Mouse (Mus musculus): ENCODE results near the gene Tarsl2. TPM values are rescaled to one million over a fixed set of nuclear protein-coding genes. Genes with fewer than 3 reads are reported as not detected.

Tarsl2 gene
- polyA plus RNA-seq, 1 experiment from 2014 or later, result 7.0 TPM

GRCm38 (mm10) chr7:65623330-65623729 is 21.4 kb upstream of the Tarsl2 start:
- no peak overlapping the region for H3K9ac ChIP-seq (ENCODE audit: low read length)
- WGBS, result 79% methylated on average over 3 of the region's 3 CpGs
- H3K27me3 ChIP-seq (ENCODE audit: control insufficient read depth, insufficient read depth, low read depth, low read length), result no peaks in the 10 kb centered on the region
- H3K4me1 ChIP-seq (replicated peaks; ENCODE audit: control insufficient read depth, insufficient read depth, low read length), result no peaks in the 10 kb centered on the region
- H3K36me3 ChIP-seq (ENCODE audit: control insufficient read depth, insufficient read depth, low read length), result no peaks in the 10 kb centered on the region
- H3K9me3 ChIP-seq (ENCODE audit: control insufficient read depth, low read length), result no peaks in the 10 kb centered on the region
- ATAC-seq (ENCODE audit: low read depth), result no peak
- no peak overlapping the region for H3K4me2 ChIP-seq (ENCODE audit: low read depth, low read length)
- H3K27ac ChIP-seq (ENCODE audit: low read length), result no peak overlapping the region
- H3K4me3 ChIP-seq (ENCODE audit: low read length), result no peak overlapping the region

- no peak overlapping the region for H3K9ac ChIP-seq (ENCODE audit: low read length)
- no peak overlapping the region for H3K27ac ChIP-seq (ENCODE audit: low read length)
- H3K9me3 ChIP-seq (ENCODE audit: control insufficient read depth, low read length), result no peaks in the 10 kb centered on the region
- WGBS, result 50% methylated on average over 2 of the region's 2 CpGs
- H3K4me3 ChIP-seq (ENCODE audit: low read length), result no peak overlapping the region
- no peaks in the 10 kb centered on the region for H3K4me1 ChIP-seq (replicated peaks; ENCODE audit: control insufficient read depth, insufficient read depth, low read length)
- no peaks in the 10 kb centered on the region for H3K27me3 ChIP-seq (ENCODE audit: control insufficient read depth, insufficient read depth, low read depth, low read length)
- H3K4me2 ChIP-seq (ENCODE audit: low read depth, low read length), result no peak overlapping the region
- H3K36me3 ChIP-seq (ENCODE audit: control insufficient read depth, insufficient read depth, low read length), result no peaks in the 10 kb centered on the region
- ATAC-seq (ENCODE audit: low read depth), result no peak
Measured at GRCm38 (mm10) chr7:65625528-65625927, 19.2 kb upstream of the Tarsl2 start.

GRCm38 (mm10) chr7:65629846-65630245 is 14.9 kb upstream of the Tarsl2 start:
- H3K36me3 ChIP-seq (ENCODE audit: control insufficient read depth, insufficient read depth, low read length), result no peaks in the 10 kb centered on the region

GRCm38 (mm10) chr7:65630661-65631060 is 14.0 kb upstream of the Tarsl2 start:
- no peak for ATAC-seq (ENCODE audit: low read depth)
- H3K36me3 ChIP-seq (ENCODE audit: control insufficient read depth, insufficient read depth, low read length), result no peaks in the 10 kb centered on the region
- WGBS, result 43% methylated on average over 5 of the region's 5 CpGs

More at GRCm38 (mm10) chr7:65629846-65630245, 14.9 kb upstream of the Tarsl2 start:
- H3K27ac ChIP-seq (ENCODE audit: low read length), result no peak overlapping the region
- no peak for ATAC-seq (ENCODE audit: low read depth)
- no peaks in the 10 kb centered on the region for H3K27me3 ChIP-seq (ENCODE audit: control insufficient read depth, insufficient read depth, low read depth, low read length)
- 78% methylated on average over 1 of the region's 1 CpGs for WGBS
- H3K9ac ChIP-seq (ENCODE audit: low read length), result no peak overlapping the region
- no peak overlapping the region for H3K4me3 ChIP-seq (ENCODE audit: low read length)
- H3K9me3 ChIP-seq (ENCODE audit: control insufficient read depth, low read length), result no peaks in the 10 kb centered on the region
- no peak overlapping the region for H3K4me2 ChIP-seq (ENCODE audit: low read depth, low read length)
- H3K4me1 ChIP-seq (replicated peaks; ENCODE audit: control insufficient read depth, insufficient read depth, low read length), result no peaks in the 10 kb centered on the region

GRCm38 (mm10) chr7:65635831-65636230 is 8.9 kb upstream of the Tarsl2 start:
- Histone ChIP-seq H3K9me3 (ENCODE audit: control insufficient read depth, low read length) (no peaks in the 10 kb centered on the region), H3K36me3 (ENCODE audit: control insufficient read depth, insufficient read depth, low read length) (no peaks in the 10 kb centered on the region), H3K27me3 (ENCODE audit: control insufficient read depth, insufficient read depth, low read depth, low read length) (no peaks in the 10 kb centered on the region), H3K27ac (ENCODE audit: low read length) (no peak overlapping the region), H3K9ac (ENCODE audit: low read length) (no peak overlapping the region), H3K4me2 (ENCODE audit: low read depth, low read length) (no peak overlapping the region), H3K4me3 (ENCODE audit: low read length) (no peak overlapping the region), H3K4me1 (replicated peaks; ENCODE audit: control insufficient read depth, insufficient read depth, low read length) (no peaks in the 10 kb centered on the region)
- 75% methylated on average over 6 of the region's 6 CpGs for WGBS
- ATAC-seq (ENCODE audit: low read depth), result no peak

More at GRCm38 (mm10) chr7:65630661-65631060, 14.0 kb upstream of the Tarsl2 start:
- Histone ChIP-seq H3K4me2 (ENCODE audit: low read depth, low read length) (no peak overlapping the region), H3K4me1 (replicated peaks; ENCODE audit: control insufficient read depth, insufficient read depth, low read length) (no peaks in the 10 kb centered on the region), H3K9me3 (ENCODE audit: control insufficient read depth, low read length) (no peaks in the 10 kb centered on the region), H3K27me3 (ENCODE audit: control insufficient read depth, insufficient read depth, low read depth, low read length) (no peaks in the 10 kb centered on the region), H3K9ac (ENCODE audit: low read length) (no peak overlapping the region), H3K27ac (ENCODE audit: low read length) (no peak overlapping the region), H3K4me3 (ENCODE audit: low read length) (no peak overlapping the region)

GRCm38 (mm10) chr7:65636356-65636880 is 8.3 kb upstream of the Tarsl2 start:
- Histone ChIP-seq H3K4me2 (ENCODE audit: low read depth, low read length) (no peak overlapping the region), H3K9me3 (ENCODE audit: control insufficient read depth, low read length) (no peaks in the 10 kb centered on the region), H3K27me3 (ENCODE audit: control insufficient read depth, insufficient read depth, low read depth, low read length) (no peaks in the 10 kb centered on the region), H3K27ac (ENCODE audit: low read length) (no peak overlapping the region), H3K9ac (ENCODE audit: low read length) (no peak overlapping the region), H3K36me3 (ENCODE audit: control insufficient read depth, insufficient read depth, low read length) (no peaks in the 10 kb centered on the region), H3K4me1 (replicated peaks; ENCODE audit: control insufficient read depth, insufficient read depth, low read length) (no peaks in the 10 kb centered on the region), H3K4me3 (ENCODE audit: low read length) (no peak overlapping the region)
- no peak for ATAC-seq (ENCODE audit: low read depth)
- WGBS, result 65% methylated on average over 7 of the region's 7 CpGs

GRCm38 (mm10) chr7:65638170-65638770 is 6.4 kb upstream of the Tarsl2 start:
- no peak for ATAC-seq (ENCODE audit: low read depth)
- Histone ChIP-seq H3K27me3 (ENCODE audit: control insufficient read depth, insufficient read depth, low read depth, low read length) (no peaks in the 10 kb centered on the region), H3K4me2 (ENCODE audit: low read depth, low read length) (no peak overlapping the region), H3K9ac (ENCODE audit: low read length) (no peak overlapping the region), H3K4me3 (ENCODE audit: low read length) (no peak overlapping the region), H3K27ac (ENCODE audit: low read length) (no peak overlapping the region), H3K9me3 (ENCODE audit: control insufficient read depth, low read length) (no peaks in the 10 kb centered on the region), H3K36me3 (ENCODE audit: control insufficient read depth, insufficient read depth, low read length) (no peaks in the 10 kb centered on the region), H3K4me1 (replicated peaks; ENCODE audit: control insufficient read depth, insufficient read depth, low read length) (no peaks in the 10 kb centered on the region; the same call in 1 of the 2 replicates)
- WGBS, result 64% methylated on average over 7 of the region's 7 CpGs

GRCm38 (mm10) chr7:65639821-65640382 is 4.8 kb upstream of the Tarsl2 start:
- Histone ChIP-seq H3K27me3 (ENCODE audit: control insufficient read depth, insufficient read depth, low read depth, low read length) (no peaks in the 10 kb centered on the region), H3K27ac (ENCODE audit: low read length) (no peak overlapping the region), H3K9me3 (ENCODE audit: control insufficient read depth, low read length) (no peaks in the 10 kb centered on the region), H3K4me2 (ENCODE audit: low read depth, low read length) (no peak overlapping the region), H3K4me3 (ENCODE audit: low read length) (no peak overlapping the region), H3K36me3 (ENCODE audit: control insufficient read depth, insufficient read depth, low read length) (no peaks in the 10 kb centered on the region), H3K4me1 (replicated peaks; ENCODE audit: control insufficient read depth, insufficient read depth, low read length) (peaks cover 10% of the 10 kb centered on the region), H3K9ac (ENCODE audit: low read length) (no peak overlapping the region)
- ATAC-seq (ENCODE audit: low read depth), result no peak
- 56% methylated on average over 6 of the region's 6 CpGs for WGBS

- H3K4me3 ChIP-seq (ENCODE audit: low read length), result no peak overlapping the region
- 58% methylated on average over 6 of the region's 6 CpGs for WGBS
- H3K27ac ChIP-seq (ENCODE audit: low read length), result no peak overlapping the region
Measured at GRCm38 (mm10) chr7:65640672-65641071, 4.0 kb upstream of the Tarsl2 start.

More at GRCm38 (mm10) chr7:65640672-65641071, 4.0 kb upstream of the Tarsl2 start:
- Histone ChIP-seq H3K9me3 (ENCODE audit: control insufficient read depth, low read length) (no peaks in the 10 kb centered on the region), H3K9ac (ENCODE audit: low read length) (no peak overlapping the region), H3K27me3 (ENCODE audit: control insufficient read depth, insufficient read depth, low read depth, low read length) (no peaks in the 10 kb centered on the region), H3K4me1 (replicated peaks; ENCODE audit: control insufficient read depth, insufficient read depth, low read length) (peaks cover 14% of the 10 kb centered on the region), H3K36me3 (ENCODE audit: control insufficient read depth, insufficient read depth, low read length) (no peaks in the 10 kb centered on the region), H3K4me2 (ENCODE audit: low read depth, low read length) (no peak overlapping the region)
- ATAC-seq (ENCODE audit: low read depth), result no peak
